Comparison of ENCODE assay signal across 8 mouse cellular contexts in the genomic region with DNA sequence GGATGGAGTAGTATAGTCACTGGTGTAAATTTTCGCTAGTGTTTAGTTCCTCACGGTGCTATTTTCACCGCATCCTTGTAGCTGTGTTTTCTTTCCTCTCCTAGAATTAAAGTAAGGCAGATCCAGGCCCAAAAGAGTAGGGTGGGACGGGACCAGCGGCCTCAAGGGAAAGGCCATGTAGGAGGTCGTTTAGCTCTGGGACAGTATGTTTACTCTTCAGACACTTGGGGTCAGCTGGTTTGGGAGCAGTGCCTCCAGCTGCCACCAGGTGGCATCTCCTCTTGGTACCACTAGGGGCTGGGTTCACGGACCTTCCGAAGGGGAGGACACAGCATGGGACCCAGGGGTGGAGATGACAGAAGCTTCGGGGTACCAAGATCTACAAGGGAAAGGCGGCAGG. TPM values are rescaled to one million over a fixed set of nuclear protein-coding genes. Genes with fewer than 3 reads are reported as not detected.
DNase-seq lines count a peak whose midpoint lies in the region; ATAC-seq and TF ChIP-seq lines count a peak whose summit lies in the region.

No protein-coding gene starts in this region.

- H3K27me3 ChIP-seq in E14TG2a.4 (ENCODE audit: insufficient read depth, low read length) = no peaks in the 10 kb centered on the region
- H3K27me3 ChIP-seq in forebrain, embryonic 13.5 days = no peaks in the 10 kb centered on the region
- no peaks in the 10 kb centered on the region for H3K27me3 ChIP-seq in liver, postnatal 0 days (ENCODE audit: insufficient read depth, low read length)
- H3K27me3 ChIP-seq in neural tube, embryonic 14.5 days (ENCODE audit: control insufficient read depth, insufficient read depth, low read length) = no peaks in the 10 kb centered on the region

- H3K27ac ChIP-seq in forebrain, embryonic 13.5 days = peak overlapping the region; percentile 87
- H3K27ac ChIP-seq in liver, postnatal 0 days (ENCODE audit: low read depth) = peak overlapping the region; percentile 92
- peak overlapping the region; percentile 86 for H3K27ac ChIP-seq in neural tube, embryonic 14.5 days (ENCODE audit: low read depth, low read length)

- peak; percentile 64; the same call in 1 of the 2 replicates for ATAC-seq in cerebellum, adult (ENCODE audit: insufficient number of reproducible peaks, low FRiP score, low TSS enrichment)
- peak; percentile 60 for ATAC-seq in forebrain, embryonic 13.5 days
- ATAC-seq in liver, postnatal 0 days = peak; percentile 76
- ATAC-seq in neural tube, embryonic 14.5 days (ENCODE audit: low read depth) = peak; percentile 73

- H3K36me3 ChIP-seq in E14TG2a.4 (ENCODE audit: insufficient read depth, low read length) = peaks cover 64% of the 10 kb centered on the region
- H3K36me3 ChIP-seq in forebrain, embryonic 13.5 days (ENCODE audit: poor library complexity, severe bottlenecking) = peaks cover 49% of the 10 kb centered on the region
- H3K36me3 ChIP-seq in liver, postnatal 0 days (replicated peaks; ENCODE audit: insufficient read depth, low read length) = peaks cover 29% of the 10 kb centered on the region
- H3K36me3 ChIP-seq in neural tube, embryonic 14.5 days (ENCODE audit: control insufficient read depth, insufficient read depth, low read length) = peaks cover 29% of the 10 kb centered on the region

- no peak for TF ChIP-seq EP300 in liver, postnatal 0 days (IDR thresholded peaks at IDR 0.05; ENCODE audit: low read depth)

- peak; percentile 92 for TF ChIP-seq CTCF in E14TG2a.4 (conservative IDR thresholded peaks at IDR 0.05; ENCODE audit: low read length)
- TF ChIP-seq CTCF in liver, postnatal 0 days (IDR thresholded peaks at IDR 0.05; ENCODE audit: low read depth) = peak; percentile 98

- intact Hi-C loops in heart, postnatal 10 days (cut with DNase I) = no loop called here

- 2% methylated on average over 10 of the region's 10 CpGs for WGBS in forebrain, embryonic 13.5 days
- 2% methylated on average over 10 of the region's 10 CpGs for WGBS in liver, postnatal 0 days (ENCODE audit: insufficient replicate concordance)
- WGBS in neural tube, embryonic 14.5 days = under 1% methylated on average over 10 of the region's 10 CpGs

- H3K9me3 ChIP-seq in E14TG2a.4 (ENCODE audit: low read length) = no peaks in the 10 kb centered on the region
- H3K9me3 ChIP-seq in forebrain, embryonic 13.5 days (replicated peaks) = no peaks in the 10 kb centered on the region
- no peaks in the 10 kb centered on the region for H3K9me3 ChIP-seq in liver, postnatal 0 days (ENCODE audit: low read length)
- no peaks in the 10 kb centered on the region for H3K9me3 ChIP-seq in neural tube, embryonic 14.5 days (ENCODE audit: control insufficient read depth, low read length)

- peak overlapping the region; percentile 74 for H3K9ac ChIP-seq in forebrain, embryonic 13.5 days
- peak overlapping the region; percentile 80 for H3K9ac ChIP-seq in liver, postnatal 0 days (replicated peaks)
- peak overlapping the region; percentile 67 for H3K9ac ChIP-seq in neural tube, embryonic 14.5 days (replicated peaks; ENCODE audit: low read depth, low read length)

- H3K4me3 ChIP-seq in E14TG2a.4 (replicated peaks; ENCODE audit: low read length) = peak overlapping the region; percentile 85
- peak overlapping the region; percentile 60 for H3K4me3 ChIP-seq in forebrain, embryonic 13.5 days
- peak overlapping the region; percentile 76 for H3K4me3 ChIP-seq in liver, postnatal 0 days (ENCODE audit: low read depth, low read length)
- peak overlapping the region; percentile 66 for H3K4me3 ChIP-seq in neural tube, embryonic 14.5 days (ENCODE audit: low read depth, low read length)

- peak; percentile 84 to 91 for DNase-seq in heart, postnatal 10 days
- peak; percentile 90 to 93 for DNase-seq in kidney, postnatal 4 days
- DNase-seq in liver, postnatal 0 days = peak; percentile 89
- peak; percentile 90 for DNase-seq in testis, postnatal 10 days (ENCODE audit: low spot score)

- H3K4me2 ChIP-seq in forebrain, embryonic 13.5 days = peak overlapping the region; percentile 73
- H3K4me2 ChIP-seq in liver, postnatal 0 days (ENCODE audit: low read depth, low read length) = peak overlapping the region; percentile 84
- peak overlapping the region; percentile 74 for H3K4me2 ChIP-seq in neural tube, embryonic 14.5 days (ENCODE audit: low read depth, low read length)

- peaks cover 92% of the 10 kb centered on the region for H3K4me1 ChIP-seq in E14TG2a.4 (replicated peaks; ENCODE audit: low read depth, low read length)
- peaks cover 16% of the 10 kb centered on the region for H3K4me1 ChIP-seq in forebrain, embryonic 13.5 days
- H3K4me1 ChIP-seq in liver, postnatal 0 days (ENCODE audit: insufficient read depth) = peaks cover 42% of the 10 kb centered on the region
- H3K4me1 ChIP-seq in neural tube, embryonic 14.5 days (ENCODE audit: control insufficient read depth, insufficient read depth, low read length) = peaks cover 5% of the 10 kb centered on the region; the same call in 1 of the 2 replicates

RNA-seq across cellular contexts. Expression of a gene that starts 3.9 kb away (rescaled TPM):
- 0.13 and 0.31 TPM in 2 replicates for polyA plus RNA-seq in forebrain, embryonic 13.5 days (2015; fragmentation: Nextera tagmentation; extraction: Ambion mirVana)
- 1 to 10 TPM; 5.8 to 8.1 TPM for total RNA-seq in heart, postnatal 10 days (2021)
- 6.7 and 7.0 TPM in 2 replicates for polyA plus RNA-seq in liver, postnatal 0 days (2015; fragmentation: Nextera tagmentation; extraction: Ambion mirVana)
- 0.12 and 0.39 TPM in 2 replicates for polyA plus RNA-seq in neural tube, embryonic 14.5 days (2014; fragmentation: Nextera tagmentation; extraction: Ambion mirVana)

RNA-seq across cellular contexts. Expression of a gene that starts 9.4 kb away (rescaled TPM):
- 350 and 357 TPM in 2 replicates for polyA plus RNA-seq in forebrain, embryonic 13.5 days (2015; fragmentation: Nextera tagmentation; extraction: Ambion mirVana)
- total RNA-seq in heart, postnatal 10 days (2021) = 100 to 1,000 TPM; 180 to 184 TPM
- polyA plus RNA-seq in liver, postnatal 0 days (2015; fragmentation: Nextera tagmentation; extraction: Ambion mirVana) = 173 and 176 TPM in 2 replicates
- polyA plus RNA-seq in neural tube, embryonic 14.5 days (2014; fragmentation: Nextera tagmentation; extraction: Ambion mirVana) = 409 and 414 TPM in 2 replicates

RNA-seq across cellular contexts. Expression of a gene that starts 24.3 kb away (rescaled TPM):
- 25.8 and 28.9 TPM in 2 replicates for polyA plus RNA-seq in forebrain, embryonic 13.5 days (2015; fragmentation: Nextera tagmentation; extraction: Ambion mirVana)
- 10 to 100 TPM; 45.0 to 47.1 TPM for total RNA-seq in heart, postnatal 10 days (2021)
- polyA plus RNA-seq in liver, postnatal 0 days (2015; fragmentation: Nextera tagmentation; extraction: Ambion mirVana) = 7.6 and 8.8 TPM in 2 replicates
- 30.5 and 34.5 TPM in 2 replicates for polyA plus RNA-seq in neural tube, embryonic 14.5 days (2014; fragmentation: Nextera tagmentation; extraction: Ambion mirVana)

RNA-seq across cellular contexts. Expression of a gene that starts 25.3 kb away (rescaled TPM):
- 110 and 113 TPM in 2 replicates for polyA plus RNA-seq in forebrain, embryonic 13.5 days (2015; fragmentation: Nextera tagmentation; extraction: Ambion mirVana)
- total RNA-seq in heart, postnatal 10 days (2021) = 10 to 100 TPM; 51.6 to 53.4 TPM
- 44.1 and 47.2 TPM in 2 replicates for polyA plus RNA-seq in liver, postnatal 0 days (2015; fragmentation: Nextera tagmentation; extraction: Ambion mirVana)
- 115 and 138 TPM in 2 replicates for polyA plus RNA-seq in neural tube, embryonic 14.5 days (2014; fragmentation: Nextera tagmentation; extraction: Ambion mirVana)

RNA-seq across cellular contexts. Expression of a gene that starts 54.6 kb away (rescaled TPM):
- 123 and 126 TPM in 2 replicates for polyA plus RNA-seq in forebrain, embryonic 13.5 days (2015; fragmentation: Nextera tagmentation; extraction: Ambion mirVana)
- 10 to 100 TPM; 14.4 to 17.2 TPM for total RNA-seq in heart, postnatal 10 days (2021)
- polyA plus RNA-seq in liver, postnatal 0 days (2015; fragmentation: Nextera tagmentation; extraction: Ambion mirVana) = 9.8 and 11.5 TPM in 2 replicates
- 113 and 119 TPM in 2 replicates for polyA plus RNA-seq in neural tube, embryonic 14.5 days (2014; fragmentation: Nextera tagmentation; extraction: Ambion mirVana)

Comparison
In these comparisons a context has a peak if more than half of its experiments do, and no peak if none do; other contexts are left out.
1. Peak in every context shown above with its lines: DNase-seq, ATAC-seq, H3K4me3 ChIP-seq and H3K27ac ChIP-seq.